ENCODE assay signal across 32 mouse cellular contexts in the genomic region with DNA sequence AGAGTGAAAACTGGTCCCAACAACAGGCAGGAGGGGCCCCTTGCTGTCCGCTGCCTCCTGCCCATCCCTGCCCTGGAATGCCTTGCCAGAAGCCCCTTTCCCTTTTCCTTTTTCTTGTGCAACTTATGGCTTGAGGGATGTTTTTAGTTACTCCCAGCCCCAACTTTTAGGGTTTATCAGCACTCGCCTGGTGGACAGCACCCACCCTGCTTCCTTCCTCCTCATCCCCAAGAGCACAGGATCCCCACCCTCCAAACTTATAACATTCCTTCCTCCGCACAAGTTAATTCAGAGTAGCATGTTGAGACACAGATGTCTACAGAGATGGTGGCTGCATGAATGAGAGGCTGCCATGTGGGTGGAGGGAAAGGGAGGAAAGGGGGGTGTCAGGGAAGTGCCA.
DNase-seq lines count a peak whose midpoint lies in the region; ATAC-seq and TF ChIP-seq lines count a peak whose summit lies in the region.
"Had no signal": no experiment of that assay in that cellular context is flagged by ENCODE, and none has a peak within 500 bp of the region (broad histone marks: within the 10 kb centered on the region; RNA-seq: fewer than 3 reads in every experiment).

No protein-coding gene starts in this region.

- 63% methylated on average over 3 of the region's 3 CpGs for WGBS in lung, embryonic 14.5 days
- WGBS in kidney, embryonic 14.5 days = 73% methylated on average over 3 of the region's 3 CpGs

- no peak for TF ChIP-seq CTCF in lung, embryonic 14.5 days (IDR thresholded peaks at IDR 0.05; ENCODE audit: low read depth)

- no peaks in the 10 kb centered on the region for H3K4me1 ChIP-seq in lung, embryonic 14.5 days (ENCODE audit: insufficient read depth)
- no peaks in the 10 kb centered on the region for H3K4me1 ChIP-seq in kidney, embryonic 14.5 days (ENCODE audit: control insufficient read depth, insufficient read depth, low read length)
- H3K4me1 ChIP-seq: intestine, embryonic 15.5 days had no signal

- H3K4me3 ChIP-seq in lung, embryonic 14.5 days (ENCODE audit: low read depth, low read length) = no peak overlapping the region
- H3K4me3 ChIP-seq in kidney, embryonic 14.5 days (ENCODE audit: low read length) = no peak overlapping the region
- H3K4me3 ChIP-seq: embryonic facial prominence, embryonic 13.5 days; forebrain, embryonic 10.5 days; forebrain, embryonic 13.5 days; heart, embryonic 12.5 days; heart, embryonic 15.5 days; hindbrain, embryonic 10.5 days; hindbrain, embryonic 13.5 days; intestine, embryonic 15.5 days had no signal

- no peak for ATAC-seq in lung, embryonic 14.5 days (ENCODE audit: insufficient read depth)
- ATAC-seq in megakaryocyte-erythroid progenitor cell, adult 5-6 weeks (replicated peaks; ENCODE audit: low FRiP score, low TSS enrichment, poor library complexity, severe bottlenecking) = 0 out of 2 replicates have a peak, but pooled peaks have one; percentile 45
- no peak for ATAC-seq in kidney, embryonic 14.5 days (ENCODE audit: low FRiP score, low TSS enrichment)
- ATAC-seq: activated CD4-positive, CD25-positive, alpha-beta regulatory T cell, adult 4 months; forebrain, embryonic 13.5 days; forebrain, embryonic 16.5 days; hindbrain, embryonic 16.5 days; intestine, embryonic 15.5 days; Patski had no signal

- no peaks in the 10 kb centered on the region for H3K9me3 ChIP-seq in lung, embryonic 14.5 days (ENCODE audit: low read depth, low read length)
- no peaks in the 10 kb centered on the region for H3K9me3 ChIP-seq in kidney, embryonic 14.5 days (ENCODE audit: control insufficient read depth, low read length)
- H3K9me3 ChIP-seq: embryonic facial prominence, embryonic 13.5 days; forebrain, embryonic 10.5 days; forebrain, embryonic 13.5 days; G1E; heart, embryonic 12.5 days; heart, embryonic 15.5 days; hindbrain, embryonic 10.5 days; hindbrain, embryonic 13.5 days; intestine, embryonic 15.5 days had no signal

- DNase-seq in heart, adult 11 months = peak; percentile 60
- DNase-seq in heart, adult 8-10 months (ENCODE audit: low spot score) = no peak
- peak; percentile 46 for DNase-seq in lung, embryonic 14.5 days
- DNase-seq in lung, postnatal 14 days = no peak
- DNase-seq in ZHBTc4 (ENCODE audit: low read depth, low spot score) = peak; percentile 43
- no peak for DNase-seq in testis, postnatal 14 days (ENCODE audit: low spot score)
- DNase-seq: adrenal gland, adult 8-10 months; adrenal gland, postnatal 25 days; B cell, adult 2 months; cerebellum, adult 11-12 months; cerebellum, adult 8-10 months; cerebellum, postnatal 10 days; cerebellum, postnatal 36 days; gastrocnemius, postnatal 25 days; heart, postnatal 10 days; heart, postnatal 36 days had no signal

- no peak overlapping the region for H3K9ac ChIP-seq in lung, embryonic 14.5 days
- H3K9ac ChIP-seq in kidney, embryonic 14.5 days (ENCODE audit: low read depth, low read length) = no peak overlapping the region
- H3K9ac ChIP-seq: embryonic facial prominence, embryonic 13.5 days; forebrain, embryonic 13.5 days; heart, embryonic 12.5 days; heart, embryonic 15.5 days; hindbrain, embryonic 13.5 days; intestine, embryonic 15.5 days had no signal

- no peak overlapping the region for H3K27ac ChIP-seq in lung, embryonic 14.5 days (ENCODE audit: low read depth)
- H3K27ac ChIP-seq in kidney, embryonic 14.5 days (ENCODE audit: low read depth, low read length) = no peak overlapping the region
- H3K27ac ChIP-seq: embryonic facial prominence, embryonic 13.5 days; forebrain, embryonic 10.5 days; forebrain, embryonic 13.5 days; heart, embryonic 15.5 days; hindbrain, embryonic 10.5 days; hindbrain, embryonic 13.5 days; intestine, embryonic 15.5 days had no signal

- no peaks in the 10 kb centered on the region for H3K36me3 ChIP-seq in lung, embryonic 14.5 days (ENCODE audit: insufficient read depth)
- H3K36me3 ChIP-seq in kidney, embryonic 14.5 days (ENCODE audit: control insufficient read depth, insufficient read depth, low read length) = no peaks in the 10 kb centered on the region
- H3K36me3 ChIP-seq: embryonic facial prominence, embryonic 13.5 days; heart, embryonic 15.5 days; hindbrain, embryonic 13.5 days; intestine, embryonic 15.5 days had no signal

- H3K4me2 ChIP-seq in lung, embryonic 14.5 days = no peak overlapping the region
- H3K4me2 ChIP-seq in kidney, embryonic 14.5 days (replicated peaks; ENCODE audit: low read depth, low read length) = no peak overlapping the region
- H3K4me2 ChIP-seq: embryonic facial prominence, embryonic 13.5 days; forebrain, embryonic 13.5 days; heart, embryonic 12.5 days; heart, embryonic 15.5 days; hindbrain, embryonic 13.5 days; intestine, embryonic 15.5 days had no signal

- no peaks in the 10 kb centered on the region for H3K27me3 ChIP-seq in lung, embryonic 14.5 days (ENCODE audit: insufficient read depth, low read length)
- H3K27me3 ChIP-seq in kidney, embryonic 14.5 days (ENCODE audit: control insufficient read depth, insufficient read depth, low read length) = no peaks in the 10 kb centered on the region
- H3K27me3 ChIP-seq: CH12.LX; embryonic facial prominence, embryonic 13.5 days; forebrain, embryonic 13.5 days; heart, embryonic 12.5 days; heart, embryonic 15.5 days; hindbrain, embryonic 13.5 days; intestine, embryonic 15.5 days; Patski had no signal

Comparison
In these comparisons a context has a peak if more than half of its experiments do, and no peak if none do; other contexts are left out.
1. DNase-seq: peak in heart, adult 11 months (single experiment), lung, embryonic 14.5 days (single experiment) and ZHBTc4 (single experiment); none in heart, adult 8-10 months (single experiment), lung, postnatal 14 days (single experiment) and testis, postnatal 14 days (single experiment).